Mouse (Mus musculus): ENCODE data around the gene Dio1. TPM values are rescaled to one million over a fixed set of nuclear protein-coding genes. Genes with fewer than 3 reads are reported as not detected.

Dio1 gene
- total and polyA plus RNA-seq, 3 experiments: 0.13 TPM; not detected in 2

DNA sequence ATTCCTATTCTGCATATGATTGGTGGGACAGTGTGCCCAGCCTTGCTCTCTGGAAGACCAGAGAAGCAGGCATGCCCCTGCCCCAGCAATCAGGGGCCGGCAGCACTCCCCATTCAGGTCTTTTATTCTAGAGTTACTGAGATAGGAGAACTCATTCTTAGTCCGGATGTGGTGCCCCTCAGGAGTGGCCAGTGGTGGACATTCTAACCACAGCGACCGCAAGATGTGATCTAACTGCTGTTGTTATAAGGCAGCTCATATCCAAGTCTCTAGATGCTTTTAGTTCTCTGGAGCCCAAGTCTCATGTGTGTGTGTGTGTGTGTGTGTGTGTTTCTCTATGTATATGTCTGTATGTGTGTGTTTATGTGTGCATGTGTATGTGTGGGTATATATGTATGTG lies 6.6 kb downstream of the Dio1 start:
- H3K9me3 ChIP-seq (replicated peaks; ENCODE audit: insufficient read depth, low read length): no peaks in the 10 kb centered on the region
- no peak overlapping the region for H3K27ac ChIP-seq (ENCODE audit: control insufficient read depth, low read depth, low read length)
- no peaks in the 10 kb centered on the region for H3K27me3 ChIP-seq (ENCODE audit: control insufficient read depth in 1 of 2, insufficient read depth in 2 of 2, low read length in 2 of 2)
- H3K4me1 ChIP-seq (ENCODE audit: control insufficient read depth in 1 of 2, insufficient read depth in 2 of 2, low read length in 2 of 2): no peaks in the 10 kb centered on the region; a peak in 1 of 4 replicates
- no peaks in the 10 kb centered on the region for H3K79me2 ChIP-seq (ENCODE audit: control insufficient read depth, insufficient read depth, low read length, poor library complexity)
- no peak overlapping the region for H3K4me3 ChIP-seq (ENCODE audit: control insufficient read depth in 1 of 2, insufficient read depth in 1 of 2, low read depth in 2 of 2, low read length in 2 of 2)
- no peaks in the 10 kb centered on the region for H3K36me3 ChIP-seq (ENCODE audit: control insufficient read depth in 1 of 2, insufficient read depth in 2 of 2, low read length in 2 of 2)
- H3K9ac ChIP-seq (ENCODE audit: control insufficient read depth, low read depth, low read length, poor library complexity, severe bottlenecking): no peak overlapping the region
- TF ChIP-seq RAD21 (IDR thresholded peaks at IDR 0.05; ENCODE audit: low read depth, low read length): no peak
- TF ChIP-seq NRF1 (IDR thresholded peaks at IDR 0.05; ENCODE audit: insufficient read depth, low read depth, low read length, poor library complexity, severe bottlenecking): no peak
- no peak for TF ChIP-seq TCF12 (IDR thresholded peaks at IDR 0.05; ENCODE audit: low read depth, low read length)
- no peak for TF ChIP-seq ZMIZ1 (IDR thresholded peaks at IDR 0.05; ENCODE audit: low read depth, low read length)
- no peak for TF ChIP-seq MAX (IDR thresholded peaks at IDR 0.05; ENCODE audit: low read length)
- TF ChIP-seq TBP (IDR thresholded peaks at IDR 0.05; ENCODE audit: low read depth, low read length): no peak
- TF ChIP-seq EP300 (IDR thresholded peaks at IDR 0.05; ENCODE audit: low read depth in 1 of 2, low read length in 2 of 2): no peak
- no peak for TF ChIP-seq HCFC1 (IDR thresholded peaks at IDR 0.05; ENCODE audit: low read depth, low read length)
- TF ChIP-seq BHLHE40 (IDR thresholded peaks at IDR 0.05; ENCODE audit: borderline replicate concordance, low read depth, low read length): no peak
- TF ChIP-seq UBTF (IDR thresholded peaks at IDR 0.05; ENCODE audit: borderline replicate concordance, insufficient read depth, low read depth, low read length): no peak
- no peak for TF ChIP-seq MAZ (IDR thresholded peaks at IDR 0.05; ENCODE audit: low read depth, low read length)
- no peak for TF ChIP-seq CTCF (IDR thresholded peaks at IDR 0.05 in 2 of 3, conservative IDR thresholded peaks at IDR 0.05 in 1 of 3; ENCODE audit: control insufficient read depth in 1 of 3, insufficient read depth in 1 of 3, low read depth in 2 of 3, low read length in 3 of 3, poor library complexity in 1 of 3, severe bottlenecking in 1 of 3)
- TF ChIP-seq SMC3 (IDR thresholded peaks at IDR 0.05; ENCODE audit: low read depth, low read length): no peak
- no peak for TF ChIP-seq SIN3A (IDR thresholded peaks at IDR 0.05; ENCODE audit: low read length)
- TF ChIP-seq GATA1 (IDR thresholded peaks at IDR 0.05; ENCODE audit: low read depth, low read length): no peak
- no peak for TF ChIP-seq USF2 (IDR thresholded peaks at IDR 0.05; ENCODE audit: borderline replicate concordance in 1 of 2, insufficient read depth in 1 of 2, low read depth in 1 of 2, low read length in 2 of 2)
- no peak for TF ChIP-seq MEF2A (IDR thresholded peaks at IDR 0.05; ENCODE audit: extremely low read depth, insufficient replicate concordance, low read depth, low read length, poor library complexity, severe bottlenecking)
- TF ChIP-seq ZNF384 (IDR thresholded peaks at IDR 0.05; ENCODE audit: low read depth, low read length): no peak
- DNase-seq (ENCODE audit: low read depth, low spot score): no peak

DNA sequence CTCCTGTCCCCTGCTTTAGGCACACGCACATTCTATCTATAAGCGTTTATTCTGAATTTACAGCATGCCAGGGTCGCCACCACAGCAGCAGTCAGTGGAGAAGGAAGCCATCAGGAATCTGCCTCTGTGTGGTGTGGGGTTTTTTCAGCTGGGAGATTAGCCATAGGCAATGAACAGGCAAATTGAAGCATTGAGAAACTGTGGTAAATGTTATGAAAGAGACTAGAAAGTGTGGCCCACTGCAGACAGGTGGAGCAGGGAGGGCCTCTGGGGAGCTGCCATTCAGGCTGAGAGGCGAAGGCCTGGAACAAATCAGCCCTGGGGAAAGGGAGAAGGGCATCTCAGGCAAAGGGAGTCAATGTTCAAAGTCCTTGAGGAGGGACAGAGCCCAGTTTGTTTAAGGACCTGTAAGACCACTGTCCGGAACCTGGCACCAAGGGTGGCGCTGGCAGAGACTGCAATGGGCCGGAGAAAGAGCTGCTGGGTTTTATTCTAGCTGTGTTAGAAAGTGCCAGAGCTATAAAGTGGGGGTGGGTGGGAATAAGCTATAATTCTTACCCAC lies 7.1 kb downstream of the Dio1 start:
- no peak for TF ChIP-seq POLR2AphosphoS2 (IDR thresholded peaks at IDR 0.05; ENCODE audit: low read length)
- TF ChIP-seq TAL1 (IDR thresholded peaks at IDR 0.05; ENCODE audit: low read length): no peak
- TF ChIP-seq RCOR1 (IDR thresholded peaks at IDR 0.05; ENCODE audit: low read depth, low read length): no peak
- TF ChIP-seq CHD2 (IDR thresholded peaks at IDR 0.05; ENCODE audit: low read length): no peak

More for the DNA sequence above, 7.1 kb downstream of the Dio1 start:
- Histone ChIP-seq H3K4me3 (ENCODE audit: control insufficient read depth in 1 of 2, insufficient read depth in 1 of 2, low read depth in 2 of 2, low read length in 2 of 2) (no peak overlapping the region), H3K27ac (ENCODE audit: control insufficient read depth, low read depth, low read length) (no peak overlapping the region), H3K4me1 (ENCODE audit: control insufficient read depth in 1 of 2, insufficient read depth in 2 of 2, low read length in 2 of 2) (no peaks in the 10 kb centered on the region; a peak in 1 of 4 replicates), H3K27me3 (ENCODE audit: control insufficient read depth in 1 of 2, insufficient read depth in 2 of 2, low read length in 2 of 2) (no peaks in the 10 kb centered on the region), H3K36me3 (ENCODE audit: control insufficient read depth in 1 of 2, insufficient read depth in 2 of 2, low read length in 2 of 2) (no peaks in the 10 kb centered on the region), H3K9me3 (replicated peaks; ENCODE audit: insufficient read depth, low read length) (no peaks in the 10 kb centered on the region), H3K79me2 (ENCODE audit: control insufficient read depth, insufficient read depth, low read length, poor library complexity) (no peaks in the 10 kb centered on the region), H3K9ac (ENCODE audit: control insufficient read depth, low read depth, low read length, poor library complexity, severe bottlenecking) (no peak overlapping the region)
- no peak for DNase-seq (ENCODE audit: low read depth, low spot score)

Data from MEL (cell line).